Mouse (Mus musculus) hindbrain, embryonic 11.5 days (tissue): Measurements from ENCODE around the gene Tmem129. TPM values are rescaled to one million over a fixed set of nuclear protein-coding genes. Genes with fewer than 3 reads are reported as not detected.

Experiments used
- ATAC-seq: fragments of 200-750 bp; cut with Nextera tagmentation; 2 replicates; pipeline ENCODE4 v1.8.0; 2017; ENCODE audit warnings: mild to moderate bottlenecking, moderate TSS enrichment, moderate library complexity; ENCODE audit not compliant: low FRiP score
- DNase-seq: peaks from one replicate; pipeline ENCODE4 v3.0.0-alpha.2; 2015; ENCODE audit warnings: low spot score
- H3K27ac ChIP-seq: fragments of 300-500 bp; sonication (generic); 2 replicates; pipeline ENCODE4 v1.5.1; 2014; ENCODE audit warnings: mild to moderate bottlenecking, low read depth, low read length
- H3K27me3 ChIP-seq: fragments of 300-500 bp; sonication (generic); 2 replicates; pipeline ENCODE4 v1.6.1; 2014; ENCODE audit warnings: mild to moderate bottlenecking, low read length, moderate library complexity, mixed read lengths; ENCODE audit not compliant: control insufficient read depth, insufficient read depth
- H3K36me3 ChIP-seq: fragments of 300-500 bp; sonication (generic); 2 replicates; pipeline ENCODE4 v1.6.1; 2014; ENCODE audit warnings: mild to moderate bottlenecking, low read length, moderate library complexity, mixed read lengths; ENCODE audit not compliant: control insufficient read depth, insufficient read depth
- H3K4me1 ChIP-seq: fragments of 300-500 bp; sonication (generic); replicated peaks from 2 replicates; pipeline ENCODE4 v1.6.1; 2014; ENCODE audit warnings: low read length, mixed read lengths; ENCODE audit not compliant: control insufficient read depth, insufficient read depth
- H3K4me2 ChIP-seq: fragments of 300-500 bp; sonication (generic); replicated peaks from 2 replicates; pipeline ENCODE4 v1.6.1; 2014; ENCODE audit warnings: mild to moderate bottlenecking, low read depth, low read length
- H3K4me3 ChIP-seq: fragments of 300-500 bp; sonication (generic); 2 replicates; pipeline ENCODE4 v1.5.1; 2014; ENCODE audit warnings: low read depth, low read length
- H3K9ac ChIP-seq: fragments of 300-500 bp; sonication (generic); 2 replicates; pipeline ENCODE4 v1.6.1; 2014; ENCODE audit warnings: low read depth, low read length
- H3K9me3 ChIP-seq: fragments of 300-500 bp; sonication (generic); 2 replicates; pipeline ENCODE4 v1.6.1; 2016; ENCODE audit warnings: low read length; ENCODE audit not compliant: control insufficient read depth
- WGBS: fragments of 180-500 bp; shearing (Covaris S2); extraction: QIAGEN DNeasy Blood & Tissue Kit; methylation state at CpG from one replicate; pipeline ENCODE4 v1.1.7; 2014; 5-methylcytosine and 5-hydroxymethylcytosine counted together
- polyA plus RNA-seq: library from polyadenylated mRNA; unstranded; fragments of >200 nt; fragmentation: Nextera tagmentation; extraction: Ambion mirVana; gene quantifications from 2 replicates; pipeline ENCODE4 v1.2.1, GENCODE M21; 2014

Gene Tmem129
- polyA plus RNA-seq, 1 experiment from 2014 or later, result 37.2 TPM

GRCm38 (mm10) chr5:33698669-33699068 is 40.5 kb upstream of the Tmem129 start:
- Histone ChIP-seq H3K9ac (no peak overlapping the region), H3K4me1 (peaks cover 40% of the 10 kb centered on the region), H3K4me3 (no peak overlapping the region), H3K9me3 (no peaks in the 10 kb centered on the region), H3K4me2 (no peak overlapping the region), H3K27me3 (peaks cover 6% of the 10 kb centered on the region; the same call in 1 of the 2 replicates), H3K27ac (no peak overlapping the region), H3K36me3 (no peaks in the 10 kb centered on the region)
- DNase-seq (no peak), ATAC-seq (no peak)
- 85% methylated on average over 5 of the region's 5 CpGs for WGBS

GRCm38 (mm10) chr5:33697947-33698512 is 39.8 kb upstream of the Tmem129 start:
- no peaks in the 10 kb centered on the region for H3K9me3 ChIP-seq
- H3K36me3 ChIP-seq, result no peaks in the 10 kb centered on the region
- ATAC-seq (no peak), DNase-seq (no peak)
- peaks cover 40% of the 10 kb centered on the region for H3K4me1 ChIP-seq
- no peak overlapping the region for H3K4me3 ChIP-seq
- H3K4me2 ChIP-seq, result no peak overlapping the region
- H3K27me3 ChIP-seq, result peaks cover 6% of the 10 kb centered on the region; the same call in 1 of the 2 replicates
- no peak overlapping the region for H3K9ac ChIP-seq
- 16% methylated on average over 13 of the region's 13 CpGs for WGBS
- H3K27ac ChIP-seq, result no peak overlapping the region

- WGBS, result 29% methylated on average over 1 of the region's 1 CpGs
- H3K4me1 ChIP-seq, result peaks cover 44% of the 10 kb centered on the region
- ATAC-seq (no peak), DNase-seq (no peak)
- no peaks in the 10 kb centered on the region for H3K36me3 ChIP-seq
- H3K27me3 ChIP-seq, result peaks cover 6% of the 10 kb centered on the region; the same call in 1 of the 2 replicates
- no peak overlapping the region for H3K4me3 ChIP-seq
- no peaks in the 10 kb centered on the region for H3K9me3 ChIP-seq
- H3K27ac ChIP-seq, result no peak overlapping the region
- no peak overlapping the region for H3K4me2 ChIP-seq
- no peak overlapping the region for H3K9ac ChIP-seq
Observed at GRCm38 (mm10) chr5:33697534-33697933, 39.3 kb upstream of the Tmem129 start.

GRCm38 (mm10) chr5:33696430-33696829 is 38.2 kb upstream of the Tmem129 start:
- ATAC-seq, result no peak
- DNase-seq, result no peak
- Histone ChIP-seq H3K9ac (no peak overlapping the region), H3K36me3 (no peaks in the 10 kb centered on the region), H3K4me1 (peaks cover 49% of the 10 kb centered on the region), H3K27ac (no peak overlapping the region; the same call in 1 of the 2 replicates), H3K4me3 (no peak overlapping the region), H3K27me3 (peaks cover 4% of the 10 kb centered on the region; the same call in 1 of the 2 replicates), H3K9me3 (no peaks in the 10 kb centered on the region), H3K4me2 (no peak overlapping the region)
- 50% methylated on average over 5 of the region's 5 CpGs for WGBS

GRCm38 (mm10) chr5:33695718-33696121 is 37.5 kb upstream of the Tmem129 start:
- WGBS, result 0% methylated on average over 14 of the region's 24 CpGs
- ATAC-seq (no peak; the same call in 1 of the 2 replicates), DNase-seq (peak; percentile 74)
- Histone ChIP-seq H3K4me1 (peaks cover 49% of the 10 kb centered on the region), H3K4me3 (peak overlapping the region; percentile 35), H3K9ac (peak overlapping the region; percentile 65), H3K27ac (peak overlapping the region; percentile 86), H3K27me3 (peaks cover 3% of the 10 kb centered on the region; the same call in 1 of the 2 replicates), H3K4me2 (peak overlapping the region; percentile 84), H3K36me3 (no peaks in the 10 kb centered on the region), H3K9me3 (no peaks in the 10 kb centered on the region)

- Histone ChIP-seq H3K9me3 (no peaks in the 10 kb centered on the region), H3K4me2 (peak overlapping the region; percentile 84), H3K4me3 (peak overlapping the region; percentile 35), H3K27ac (peak overlapping the region; percentile 86), H3K9ac (peak overlapping the region; percentile 65), H3K4me1 (peaks cover 48% of the 10 kb centered on the region), H3K27me3 (peaks cover 5% of the 10 kb centered on the region; the same call in 1 of the 2 replicates), H3K36me3 (no peaks in the 10 kb centered on the region)
- ATAC-seq, result peak; percentile 80
- 3% methylated on average over 42 of the region's 71 CpGs for WGBS
- DNase-seq, result peak; percentile 77
Observed at GRCm38 (mm10) chr5:33694848-33695717, 36.9 kb upstream of the Tmem129 start.

GRCm38 (mm10) chr5:33694461-33694847 is 36.2 kb upstream of the Tmem129 start:
- peaks cover 44% of the 10 kb centered on the region for H3K4me1 ChIP-seq
- no peaks in the 10 kb centered on the region for H3K9me3 ChIP-seq
- ATAC-seq (no peak), DNase-seq (no peak)
- no peak overlapping the region for H3K4me2 ChIP-seq
- peaks cover 5% of the 10 kb centered on the region; the same call in 1 of the 2 replicates for H3K27me3 ChIP-seq
- no peaks in the 10 kb centered on the region for H3K36me3 ChIP-seq
- no peak overlapping the region for H3K4me3 ChIP-seq
- H3K27ac ChIP-seq, result peak overlapping the region; percentile 86; the same call in 1 of the 2 replicates
- 33% methylated on average over 9 of the region's 9 CpGs for WGBS
- no peak overlapping the region for H3K9ac ChIP-seq

- 1% methylated on average over 24 of the region's 24 CpGs for WGBS
- Histone ChIP-seq H3K4me2 (peak overlapping the region; percentile 9; the same call in 1 of the 2 replicates), H3K9ac (no peak overlapping the region), H3K27me3 (peaks cover 5% of the 10 kb centered on the region; the same call in 1 of the 2 replicates), H3K9me3 (no peaks in the 10 kb centered on the region), H3K36me3 (no peaks in the 10 kb centered on the region), H3K4me3 (no peak overlapping the region), H3K27ac (peak overlapping the region; percentile 80), H3K4me1 (peaks cover 46% of the 10 kb centered on the region)
- no peak for ATAC-seq
- peak; percentile 58 for DNase-seq
Observed at GRCm38 (mm10) chr5:33692393-33692792, 34.2 kb upstream of the Tmem129 start.
